Mouse (Mus musculus) retina, postnatal 1 day (tissue): ENCODE measurements around the gene Yars.
A peak's percentile ranks its signal among the peaks of the same experiment; 100 is the strongest.

Experiments
- DNase-seq: peaks from one replicate; pipeline ENCODE4 v3.0.0-alpha.2; 2012

Gene Yars

DNA sequence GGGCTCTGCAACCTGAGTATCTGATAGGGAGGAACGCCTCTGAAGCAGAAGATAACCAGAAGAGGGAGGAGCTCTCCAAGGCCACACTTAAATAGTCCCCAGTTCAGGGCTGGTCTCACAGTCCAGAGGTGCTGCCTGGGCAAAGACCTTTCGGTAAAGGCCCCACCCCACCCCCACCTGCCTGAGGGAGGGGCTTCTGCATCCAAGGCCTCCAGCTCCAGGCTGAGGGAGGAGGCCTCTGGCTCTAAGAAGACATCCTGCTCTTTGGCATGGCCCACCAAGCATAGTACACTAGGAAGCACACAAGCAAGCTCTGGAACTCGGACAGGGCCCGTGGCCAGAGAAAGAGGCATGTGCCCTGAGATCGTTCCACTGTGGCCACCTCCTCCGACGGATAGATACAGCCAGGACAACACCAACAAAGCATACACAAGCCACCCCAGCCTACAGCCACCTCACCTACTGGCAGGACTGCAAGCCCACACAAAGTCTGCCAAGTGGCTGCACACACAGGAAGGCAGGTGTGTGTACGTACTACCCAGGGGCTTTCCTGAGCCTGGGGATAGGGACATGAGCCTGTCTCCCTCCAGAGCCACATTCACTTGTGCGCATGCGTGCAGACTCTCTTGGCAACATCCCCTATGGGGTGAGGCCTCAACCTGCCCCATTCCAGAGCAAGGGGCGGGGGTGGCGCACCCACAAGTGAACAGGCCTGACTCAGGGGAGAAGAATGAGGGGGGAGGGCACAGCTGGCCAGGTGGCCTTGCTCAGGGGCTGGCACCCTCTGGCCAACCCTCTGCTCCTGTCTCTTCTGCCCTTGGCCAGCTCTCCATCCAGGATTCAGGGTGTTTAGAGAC, 42.3 kb downstream of the Yars start:
- no peak for DNase-seq

DNA sequence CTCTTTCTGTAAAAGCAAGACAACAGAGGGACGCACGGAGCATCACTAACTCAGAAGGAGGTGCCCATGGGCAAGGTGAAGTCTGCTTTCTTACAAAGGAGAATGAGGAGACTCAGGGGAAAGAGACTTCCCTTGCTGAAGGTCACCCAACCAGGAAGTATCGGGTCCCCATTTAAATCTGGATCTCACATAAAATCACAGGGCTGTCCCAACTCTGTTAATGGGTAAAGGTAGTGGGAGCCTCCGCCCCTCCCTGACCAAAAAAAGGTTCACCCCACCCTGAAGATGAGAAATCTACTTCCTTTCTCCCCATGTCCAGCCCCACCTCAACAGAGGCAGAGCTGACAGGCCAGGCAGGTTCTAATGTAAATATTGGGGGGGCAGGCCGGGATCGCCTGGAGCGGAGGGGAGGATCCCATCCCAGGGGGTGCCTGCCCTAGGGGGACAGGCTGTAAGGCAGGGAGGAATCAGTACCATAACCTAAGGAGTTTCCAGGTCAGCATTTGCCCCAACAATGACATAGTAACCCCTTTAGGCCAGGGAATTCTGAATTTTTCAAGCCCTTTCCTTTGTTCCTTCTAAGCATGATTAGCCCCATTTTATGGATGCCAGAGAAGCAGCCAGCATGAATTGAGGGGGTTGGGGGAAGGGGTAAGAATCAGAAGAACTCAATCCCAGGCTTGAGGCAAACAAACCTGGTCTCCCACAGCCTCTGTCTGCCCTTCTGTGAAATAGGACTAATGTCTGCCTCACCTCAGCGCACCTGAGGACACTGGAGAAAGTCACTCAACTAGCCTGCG, 43.2 kb downstream of the Yars start:
- no peak for DNase-seq

DNA sequence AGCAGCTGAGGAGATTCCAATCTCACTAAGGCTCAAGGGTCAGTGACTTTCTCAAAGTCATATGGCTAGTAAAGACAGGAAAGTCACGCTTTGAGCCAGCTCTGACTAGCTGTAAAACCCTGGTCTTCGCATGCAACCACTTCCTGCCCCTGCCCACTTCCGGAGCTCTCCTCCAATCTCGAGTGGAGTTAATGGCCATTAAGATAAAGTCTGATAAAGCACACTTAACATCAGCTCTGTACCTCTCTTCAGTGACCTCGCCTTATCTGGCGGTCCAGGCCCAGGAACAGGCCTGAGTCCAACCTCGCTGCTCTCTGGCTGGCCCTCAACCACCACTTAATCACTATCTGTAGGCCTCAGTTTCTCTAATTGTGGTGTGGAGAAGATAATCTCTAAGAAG, 44.9 kb downstream of the Yars start:
- DNase-seq = no peak

DNA sequence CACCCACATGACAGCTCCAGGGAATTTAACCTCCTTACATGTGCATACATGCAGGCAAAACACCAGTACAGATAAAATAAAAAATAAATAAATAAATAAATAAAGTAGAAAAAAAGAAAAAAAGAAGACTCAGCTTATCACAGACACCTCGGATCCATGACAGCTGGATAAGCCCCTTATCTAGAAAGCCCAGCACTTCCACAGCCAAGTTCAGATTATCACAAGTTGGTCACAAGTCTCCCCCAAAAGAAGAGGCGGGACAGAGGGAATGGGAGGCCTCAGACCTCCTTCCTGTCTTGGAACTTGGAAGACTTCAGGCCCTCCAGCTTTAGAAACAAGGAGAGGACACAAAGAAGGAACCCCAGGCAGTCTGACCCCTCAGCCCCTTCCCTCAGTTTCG, 45.6 kb downstream of the Yars start:
- DNase-seq = no peak

DNA sequence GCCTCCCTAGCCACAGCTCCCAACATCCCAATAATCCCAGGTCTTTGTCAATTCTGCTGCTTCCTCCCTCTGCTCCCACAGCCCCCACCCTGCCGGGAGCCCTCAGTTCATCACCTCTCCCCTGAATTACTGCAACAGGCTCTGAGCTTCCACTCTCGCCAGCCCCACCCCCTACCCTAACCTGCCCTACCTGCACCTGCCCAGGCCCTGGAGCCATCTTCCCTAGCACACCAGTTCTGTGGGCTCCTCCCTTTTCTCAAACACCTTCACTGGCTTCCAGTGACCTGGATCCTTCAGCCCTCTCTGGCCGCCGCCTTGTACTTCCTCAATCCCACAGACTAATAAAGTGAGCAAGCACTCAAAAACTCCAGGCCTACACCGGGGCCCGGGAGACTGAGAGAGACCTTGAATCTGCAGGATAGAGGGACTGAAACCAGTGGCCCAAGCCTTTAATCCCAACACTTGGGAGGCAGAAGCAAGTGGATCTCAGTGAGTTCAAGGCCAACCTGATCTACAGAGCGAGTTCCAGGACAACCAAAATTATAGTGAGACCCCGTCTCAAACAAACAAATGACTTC, 46.8 kb downstream of the Yars start:
- no peak for DNase-seq

DNA sequence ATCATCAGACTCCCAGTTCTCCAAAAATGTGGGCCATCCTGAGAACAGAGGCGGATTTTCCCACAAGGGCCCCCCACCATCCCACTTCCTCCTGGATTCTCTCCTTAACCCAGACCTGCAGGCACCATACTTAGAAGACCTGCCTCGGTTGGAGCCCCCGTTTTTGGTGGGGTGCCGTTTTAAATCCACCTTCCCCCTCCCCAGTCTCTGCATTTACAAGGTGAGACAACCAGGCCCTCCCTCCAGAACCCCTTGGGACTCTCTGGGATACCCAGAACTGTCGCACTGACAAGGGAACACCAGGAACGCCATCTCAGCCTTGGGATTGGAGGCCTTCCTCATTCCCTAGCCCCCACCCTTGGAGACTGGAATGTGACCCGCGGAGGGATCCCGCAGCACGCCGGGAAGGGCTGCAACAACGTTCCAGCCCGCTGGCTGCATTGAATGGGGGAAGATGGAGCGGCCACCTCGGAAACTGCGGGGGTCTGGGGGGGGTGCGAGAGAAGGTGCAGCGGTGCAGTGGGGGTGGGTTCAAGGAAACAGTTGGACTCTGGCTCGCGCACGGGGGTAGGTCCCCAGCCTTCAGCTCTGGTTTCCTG, 48.4 kb downstream of the Yars start:
- DNase-seq = peak; percentile 78

DNA sequence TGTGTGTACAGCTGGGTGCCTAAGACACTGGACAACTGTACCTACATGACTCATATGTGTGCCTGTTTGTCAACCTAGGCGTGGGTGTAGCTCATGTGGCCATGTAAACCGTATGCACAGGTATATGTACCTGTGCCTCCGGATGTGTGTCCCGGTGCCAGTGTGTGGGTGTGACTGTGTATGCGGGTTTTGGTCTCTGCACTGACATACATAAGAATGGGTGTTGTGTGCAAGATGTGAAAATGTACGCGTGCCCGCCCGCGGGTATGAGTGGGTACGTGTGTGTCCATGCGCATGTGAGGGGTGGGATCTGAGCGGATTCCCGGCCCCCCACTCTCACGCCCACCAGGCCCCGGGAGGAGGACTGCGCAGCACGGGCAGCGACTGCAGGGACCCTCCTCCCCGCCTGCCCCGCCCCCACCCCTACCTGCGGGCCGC, 49.0 kb downstream of the Yars start:
- DNase-seq = no peak

DNA sequence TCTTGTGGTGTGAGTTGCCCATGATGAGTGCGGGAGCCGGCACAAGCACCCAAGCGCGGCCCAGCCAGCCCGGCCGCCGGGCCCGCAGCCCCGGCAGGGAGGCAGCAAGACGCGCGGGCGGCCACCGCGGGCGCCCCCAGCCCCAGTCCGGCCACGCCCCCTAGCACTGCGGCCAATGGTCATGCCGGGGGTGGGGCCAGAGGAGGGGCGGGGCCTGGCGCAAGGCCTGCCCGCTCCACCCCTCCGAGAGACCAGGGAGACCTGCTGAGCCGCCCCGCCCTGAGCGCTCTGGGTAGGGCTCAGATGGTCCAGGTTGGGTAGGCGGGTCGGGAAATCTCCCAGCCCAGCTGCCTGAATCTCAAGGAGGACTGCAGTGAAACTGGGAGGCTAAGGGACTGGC, 49.5 kb downstream of the Yars start:
- peak; percentile 91 for DNase-seq

DNA sequence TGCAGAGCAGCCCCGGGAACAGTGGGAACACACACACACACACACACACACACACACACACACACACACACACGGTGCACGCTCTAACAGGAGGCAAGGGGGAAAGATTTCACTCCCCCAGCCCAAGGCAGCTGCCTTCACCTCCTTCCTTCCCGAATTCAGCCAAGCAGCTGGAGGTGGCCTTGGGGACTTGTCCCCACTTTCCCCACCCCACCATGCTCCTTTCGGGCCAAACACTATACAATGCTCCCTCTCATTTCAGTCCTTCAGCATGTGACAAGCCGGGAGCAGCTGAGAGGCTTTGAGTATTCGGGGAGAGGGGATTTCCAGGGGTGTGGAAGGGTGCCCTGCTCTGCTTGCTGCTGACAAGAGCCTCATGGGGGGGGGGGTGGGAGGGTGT, 52.3 kb downstream of the Yars start:
- no peak for DNase-seq

DNA sequence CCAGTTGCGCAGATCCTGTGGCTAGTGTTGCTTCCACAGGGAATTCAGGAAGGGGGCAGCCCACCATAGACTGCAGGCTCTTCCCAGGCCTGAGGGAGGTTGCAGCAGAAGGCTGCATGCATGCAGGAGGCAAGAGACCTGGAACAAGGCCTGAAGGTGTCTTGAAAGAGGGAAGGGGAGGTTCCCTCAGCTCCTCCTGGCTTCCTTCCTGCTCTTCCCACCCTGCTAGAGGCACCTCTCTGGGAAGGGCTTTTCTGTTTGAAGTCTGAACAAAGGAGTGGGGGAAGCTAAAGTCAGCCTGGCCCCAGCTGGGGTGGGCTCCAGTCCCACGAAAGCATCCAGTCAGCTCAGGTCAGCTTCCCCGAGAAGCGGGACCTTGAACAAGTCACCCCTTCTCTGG, 52.8 kb downstream of the Yars start:
- DNase-seq = no peak

DNA sequence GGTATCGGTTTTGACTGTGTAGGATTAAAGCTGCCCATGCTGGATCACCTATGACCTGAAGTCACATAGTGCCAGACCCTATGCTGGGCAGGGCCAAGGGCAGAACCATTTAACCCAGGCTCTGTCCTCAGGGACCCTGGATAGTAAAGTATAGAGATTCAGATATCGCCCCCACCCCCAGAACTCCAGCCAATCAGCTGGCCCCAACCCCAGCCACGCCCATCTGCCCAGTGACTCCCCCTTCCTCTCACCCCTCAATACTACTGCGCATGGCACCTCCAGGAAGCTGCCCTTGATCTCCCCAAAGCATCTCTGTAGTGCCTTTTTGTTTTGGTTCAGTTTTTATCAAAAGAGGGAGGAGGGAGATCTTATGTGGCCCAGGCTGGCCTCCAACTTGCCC, 53.2 kb downstream of the Yars start:
- no peak for DNase-seq

DNA sequence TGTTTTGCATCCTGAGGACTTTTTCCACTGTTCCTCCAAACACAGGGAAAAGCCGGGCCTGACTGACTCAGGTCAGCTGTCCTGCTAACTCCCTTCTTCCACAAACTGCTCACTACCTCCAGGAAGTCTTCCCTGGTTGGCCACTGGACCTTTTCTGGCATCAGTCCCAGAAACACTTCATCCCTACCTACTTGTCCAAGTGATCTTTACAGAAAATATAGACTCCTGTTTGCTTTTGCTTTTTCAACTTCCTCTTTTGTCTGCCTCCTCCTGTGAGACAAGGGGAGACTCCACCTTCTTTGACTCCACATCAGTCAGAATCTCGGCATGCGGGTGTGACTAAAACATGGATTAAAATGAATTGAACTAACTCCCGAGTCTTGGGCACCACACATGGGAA, 55.2 kb downstream of the Yars start:
- DNase-seq = no peak

DNA sequence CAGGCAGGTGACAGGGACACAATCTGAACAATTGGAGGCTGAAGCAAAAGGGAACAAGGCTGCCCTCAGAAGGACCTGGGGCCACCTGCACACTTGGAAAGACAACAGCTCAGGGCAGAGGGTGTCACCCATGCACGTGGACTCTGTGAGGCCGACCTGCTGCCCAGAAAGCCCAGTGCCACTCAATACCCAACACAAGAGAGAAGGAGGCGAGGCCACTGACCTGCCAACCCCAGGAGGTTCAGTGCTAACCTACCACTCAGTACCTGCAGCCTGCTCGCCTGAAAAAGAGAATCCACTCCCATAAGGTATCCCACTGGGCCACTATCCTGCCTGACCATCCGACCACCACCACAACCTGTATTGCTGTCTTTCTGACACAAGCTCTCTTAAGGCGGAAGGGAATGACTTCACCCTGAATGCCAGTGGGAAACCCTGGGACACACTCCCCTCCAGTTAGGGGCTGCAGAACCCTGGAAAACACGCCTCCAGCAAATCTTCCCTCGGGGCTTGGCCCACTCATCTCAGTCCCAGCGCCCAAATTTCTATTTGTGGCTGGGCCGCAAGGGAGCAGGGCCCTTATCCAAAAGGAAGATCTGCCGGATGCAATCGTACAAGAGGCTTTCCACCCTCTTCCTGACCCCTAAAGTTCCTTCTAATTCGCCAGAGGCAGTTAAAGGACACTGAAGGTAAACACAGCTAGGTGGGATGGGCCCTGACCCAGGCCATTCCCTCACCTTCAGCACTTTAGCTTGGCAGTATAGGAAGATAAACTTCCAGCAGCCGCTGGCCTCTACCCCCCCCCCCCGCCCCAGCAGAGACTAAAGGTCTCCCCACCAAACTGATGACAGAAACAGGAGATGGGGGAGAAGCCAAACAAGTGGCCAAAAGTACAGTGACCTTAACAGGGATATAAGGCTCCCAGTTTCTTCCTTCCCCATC, 57.1 kb downstream of the Yars start:
- DNase-seq = no peak

DNA sequence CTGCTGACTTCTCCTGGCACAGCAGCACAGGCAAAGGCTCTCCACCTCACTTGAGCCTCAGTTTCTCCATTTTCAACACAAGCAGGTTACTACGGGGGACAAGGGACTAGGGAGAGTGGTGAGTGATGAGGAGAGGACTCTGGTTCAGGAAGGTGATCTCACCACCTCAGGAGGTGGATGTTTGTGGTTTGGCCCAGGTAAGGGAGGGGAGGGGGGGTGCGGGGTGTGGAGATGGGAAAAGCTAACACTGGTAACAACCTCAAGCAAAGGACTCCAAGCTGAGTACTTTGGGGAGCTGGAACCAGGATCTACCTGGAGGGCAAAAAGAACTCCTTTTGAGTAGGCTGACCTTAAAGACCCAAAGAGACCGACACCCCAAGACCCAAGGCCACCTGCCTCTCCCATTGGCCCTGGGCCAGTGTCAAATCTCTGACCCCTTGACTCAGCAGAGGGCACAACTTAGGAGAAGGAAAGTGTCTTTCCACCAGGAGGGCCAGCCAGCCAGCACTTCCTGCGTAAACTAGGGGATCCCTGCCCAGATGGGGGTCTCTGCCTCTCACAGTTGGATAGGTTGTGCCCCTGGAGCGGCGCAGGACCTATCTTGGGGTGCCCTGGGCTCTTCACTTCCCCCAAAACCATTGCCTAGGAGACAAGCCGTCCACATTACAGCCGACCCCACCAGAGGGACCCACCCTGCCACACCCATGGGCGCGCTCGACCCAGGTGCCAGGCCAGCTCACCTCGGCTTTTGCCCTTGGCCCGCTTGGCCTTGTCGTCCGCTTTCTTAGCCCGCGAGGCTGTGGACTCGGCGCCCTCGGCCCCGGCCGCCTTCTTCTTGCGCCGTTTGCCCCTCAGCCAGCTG, 58.1 kb downstream of the Yars start:
- DNase-seq = no peak

DNA sequence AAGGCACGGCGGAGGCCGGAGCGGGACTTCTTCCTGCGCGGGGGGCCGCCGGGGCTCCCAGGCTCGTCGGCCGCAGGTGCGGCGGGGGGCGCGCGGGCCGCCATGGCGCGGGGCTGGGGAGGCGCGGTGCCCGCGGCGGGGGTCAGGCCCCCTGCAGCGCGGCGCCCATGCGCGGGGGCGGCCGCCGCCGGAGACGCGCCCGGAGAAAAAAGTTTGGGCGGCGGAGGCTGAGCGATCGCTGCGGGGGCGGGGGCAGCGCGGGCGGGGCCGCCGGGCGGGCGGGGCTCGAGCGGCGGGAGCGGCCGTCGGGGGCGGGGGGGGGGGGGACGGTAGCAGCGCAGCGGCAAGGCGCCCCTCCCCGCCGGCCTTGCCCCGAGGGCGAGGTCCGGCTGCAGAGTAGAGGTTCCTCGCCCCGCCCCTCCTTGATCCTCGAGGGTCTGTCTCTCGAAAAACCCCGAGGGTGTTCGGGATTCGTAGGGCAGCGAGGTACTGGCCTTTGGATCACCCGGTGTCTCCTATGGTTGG, 58.7 kb downstream of the Yars start:
- DNase-seq = peak; percentile 41

DNA sequence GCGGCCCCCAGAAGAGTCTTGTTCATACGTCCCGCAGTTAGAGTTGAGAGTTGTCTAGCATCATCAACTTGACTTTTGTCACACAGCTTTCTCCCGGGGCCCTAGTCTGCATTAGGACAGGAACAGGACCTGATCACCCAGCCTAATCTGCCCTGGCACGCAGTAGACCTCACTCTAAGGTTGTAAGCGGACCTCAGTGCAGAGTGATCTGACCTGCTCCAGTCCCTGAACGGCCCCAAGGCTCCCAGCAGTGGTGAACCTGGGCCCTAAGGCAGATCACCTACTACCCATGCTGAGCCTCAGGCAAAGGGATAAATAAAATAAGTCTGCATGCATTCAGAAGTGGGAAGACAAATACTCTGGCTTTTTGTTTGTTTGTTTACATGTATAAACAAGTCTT, 59.7 kb downstream of the Yars start:
- DNase-seq = no peak

DNA sequence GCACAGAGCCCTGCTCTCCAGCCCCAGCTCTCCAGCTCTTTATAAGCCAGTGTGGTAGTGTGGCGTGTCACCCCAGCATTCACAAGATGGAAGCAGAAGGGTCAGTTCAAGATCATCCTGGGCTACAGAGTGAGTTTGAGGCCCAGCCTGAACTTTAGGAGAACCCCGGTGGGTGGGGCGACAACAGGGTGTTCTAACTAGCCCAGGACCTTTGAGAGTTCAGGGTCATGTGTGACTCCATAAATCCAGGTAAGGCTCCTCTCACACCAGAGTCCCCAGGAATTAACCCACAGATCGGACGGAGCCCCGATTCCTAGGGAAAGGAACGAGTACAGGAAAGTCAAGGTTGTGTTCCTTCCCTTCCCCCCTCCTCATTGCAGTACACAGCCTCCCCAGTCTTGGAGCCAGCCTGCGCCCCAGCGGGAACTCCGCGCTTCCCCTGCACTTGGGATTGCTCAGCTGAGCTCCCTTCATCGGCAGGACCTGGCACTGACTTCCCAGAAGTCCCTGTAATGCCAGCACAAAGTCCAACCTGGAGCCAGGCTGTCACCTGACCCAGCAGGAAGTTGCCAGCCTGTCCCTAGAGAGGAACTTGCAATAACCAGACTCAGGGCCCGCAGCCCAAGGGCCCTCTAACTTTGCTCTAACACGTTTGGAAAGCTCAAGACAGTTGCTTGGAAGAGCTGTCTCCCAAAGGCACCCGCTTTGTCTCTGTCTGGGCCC, 61.4 kb downstream of the Yars start:
- DNase-seq = peak; percentile 10

DNA sequence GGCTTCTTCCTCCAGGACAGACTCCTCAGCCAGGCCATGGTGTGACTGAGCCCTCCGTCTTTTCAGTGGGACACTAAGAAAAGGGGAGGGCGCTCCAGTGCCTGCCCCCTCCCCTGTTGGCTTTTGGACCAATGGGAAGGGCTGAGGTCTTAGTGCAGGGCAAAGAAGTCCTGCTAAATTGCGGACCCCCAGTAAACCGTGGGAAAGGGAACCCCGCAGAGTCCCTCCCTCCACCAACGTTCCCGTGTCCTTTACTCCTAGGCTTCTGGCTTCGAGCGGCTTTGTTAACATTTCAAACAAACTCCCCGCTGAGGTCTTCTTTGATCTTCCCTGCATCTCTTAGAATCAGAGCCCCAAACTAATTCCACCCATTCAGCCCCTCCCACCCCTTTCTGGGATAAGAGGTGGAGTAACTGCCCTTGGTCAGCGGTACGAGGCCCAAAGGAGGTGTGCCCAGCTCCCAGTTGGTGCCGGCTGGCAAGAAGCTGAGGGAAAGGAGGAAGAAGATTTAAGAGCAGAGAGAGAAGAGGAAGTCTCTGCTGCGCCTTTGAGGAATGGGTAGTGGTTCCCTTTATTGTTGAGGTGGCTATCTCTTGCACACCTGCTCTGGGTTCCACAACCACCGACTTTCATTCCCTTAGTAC, 62.0 kb downstream of the Yars start:
- peak; percentile 27 for DNase-seq

DNA sequence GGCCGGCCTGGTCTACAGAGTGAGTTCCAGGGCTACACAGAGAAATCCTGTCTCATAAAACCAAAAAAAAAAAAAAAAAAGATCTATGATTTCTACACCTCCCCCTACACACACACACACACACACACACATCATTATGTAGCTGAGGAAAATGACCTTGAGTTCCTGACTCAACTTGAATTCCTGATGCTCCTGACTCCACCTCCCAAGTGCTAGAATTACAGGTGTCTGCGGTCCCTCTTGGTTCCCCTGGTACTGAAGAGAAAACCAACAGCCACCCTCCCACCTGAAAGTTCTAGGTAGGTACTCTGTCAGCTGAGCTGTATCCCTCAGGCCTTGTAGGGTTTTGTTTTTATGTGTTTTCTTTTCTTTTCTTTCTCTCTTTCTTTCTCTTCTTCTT, 62.9 kb downstream of the Yars start:
- no peak for DNase-seq

DNA sequence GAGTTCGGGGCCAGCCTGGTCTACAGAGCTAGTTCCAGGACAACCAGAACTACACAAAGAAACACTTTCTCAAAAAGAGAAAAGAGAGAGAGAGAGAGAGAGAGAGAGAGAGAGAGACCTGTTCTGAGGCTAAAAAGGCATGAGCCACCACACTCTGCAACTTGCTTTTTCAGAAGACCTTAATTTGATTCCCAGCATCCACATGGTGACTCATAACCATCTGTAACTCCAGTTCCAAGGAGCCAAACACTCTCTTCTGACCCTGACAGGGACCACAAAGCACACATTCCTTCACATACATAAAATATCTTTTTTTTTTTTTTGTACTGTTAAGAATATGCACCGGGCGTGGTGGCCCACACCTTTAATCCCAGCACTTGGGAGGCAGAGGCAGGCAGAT, 65.0 kb downstream of the Yars start:
- no peak for DNase-seq
